Mouse (Mus musculus) 3T3-L1 (cell line): ENCODE results near the gene Lrr1.

Experiments
- DNase-seq: peaks from one replicate; pipeline ENCODE4 v3.0.0-alpha.2; 2015; ENCODE audit warnings: low read depth, low spot score

The Lrr1 gene

GRCm38 (mm10) chr12:69197378-69198163 is 29.0 kb downstream of the Lrr1 start:
- peak; percentile 57 for DNase-seq

GRCm38 (mm10) chr12:69198164-69198535 is 29.5 kb downstream of the Lrr1 start, which contains the start of gene Dnaaf2:
Gene Dnaaf2 (minus strand): TSS chr12:69198429.
- DNase-seq, result peak; percentile 83

GRCm38 (mm10) chr12:69198985-69199384 is 30.4 kb downstream of the Lrr1 start:
- DNase-seq, result no peak

- DNase-seq, result no peak
Observed at GRCm38 (mm10) chr12:69204052-69204833, 35.6 kb downstream of the Lrr1 start, which contains the start of gene Gm49384. Gene Gm49384 (minus strand): TSS chr12:69204267.

- no peak for DNase-seq
Observed at GRCm38 (mm10) chr12:69207396-69207795, 38.8 kb downstream of the Lrr1 start.

GRCm38 (mm10) chr12:69207926-69208325 is 39.3 kb downstream of the Lrr1 start:
- DNase-seq, result no peak

GRCm38 (mm10) chr12:69208520-69208919 is 39.9 kb downstream of the Lrr1 start:
- peak; percentile 40 for DNase-seq

GRCm38 (mm10) chr12:69210056-69210979 is 41.7 kb downstream of the Lrr1 start:
- DNase-seq, result no peak

- peak; percentile 41 for DNase-seq
Observed at GRCm38 (mm10) chr12:69211057-69211456, 42.4 kb downstream of the Lrr1 start.

- no peak for DNase-seq
Observed at GRCm38 (mm10) chr12:69213186-69213777, 44.7 kb downstream of the Lrr1 start.

GRCm38 (mm10) chr12:69214393-69214792 is 45.8 kb downstream of the Lrr1 start:
- no peak for DNase-seq

- DNase-seq, result peak; percentile 96
Observed at GRCm38 (mm10) chr12:69215000-69215785, 46.6 kb downstream of the Lrr1 start.

- DNase-seq, result no peak
Observed at GRCm38 (mm10) chr12:69216587-69216986, 48.0 kb downstream of the Lrr1 start.

- no peak for DNase-seq
Observed at GRCm38 (mm10) chr12:69220613-69221277, 52.1 kb downstream of the Lrr1 start.

GRCm38 (mm10) chr12:69227776-69228466 is 59.3 kb downstream of the Lrr1 start, which contains the start of gene Pole2:
Gene Pole2 (minus strand): TSS chr12:69228195.
- peak; percentile 93 for DNase-seq
